Mouse (Mus musculus) liver, embryonic 14.5 days (tissue): ENCODE measurements around the gene Pnpla1.

Source experiments
- CTCF ChIP-seq: IDR thresholded peaks from 2 replicates; pipeline ENCODE4 v1.5.1; 2016; ENCODE audit warnings: antibody characterized with exemption, low read depth, control low read depth
- EP300 ChIP-seq: IDR thresholded peaks from 2 replicates; pipeline ENCODE4 v1.6.1; 2016; ENCODE audit warnings: antibody characterized with exemption, low read depth

DNA sequence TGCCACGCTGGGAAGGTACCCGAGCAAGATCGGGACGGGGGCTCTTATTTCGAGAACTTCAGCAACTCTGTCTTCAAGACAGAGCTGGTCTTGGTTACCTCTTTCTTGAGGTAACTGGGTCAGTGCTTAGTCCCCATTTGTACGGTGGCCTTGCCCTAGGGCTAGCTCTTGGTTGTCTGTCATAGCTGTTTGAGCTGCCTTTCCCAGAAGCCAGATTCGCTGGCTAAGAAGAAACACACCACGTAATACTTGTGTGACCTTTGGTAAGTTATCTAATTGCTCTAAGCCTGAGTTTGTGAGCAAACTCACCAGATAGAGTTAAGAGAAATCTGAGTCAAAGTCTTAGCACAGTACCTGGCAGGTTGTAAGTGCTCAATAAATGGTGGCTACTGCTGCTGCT lies 49.5 kb upstream of the Pnpla1 start:
- TF ChIP-seq CTCF: no peak
- no peak for TF ChIP-seq EP300
